Mouse (Mus musculus) forebrain, embryonic 15.5 days (tissue): ENCODE data around the gene Wdr82. TPM values are rescaled to one million over a fixed set of nuclear protein-coding genes. Genes with fewer than 3 reads are reported as not detected.

Experiments used
- ATAC-seq: fragments of 200-750 bp; cut with Nextera tagmentation; replicated peaks from 2 replicates; pipeline ENCODE4 v1.8.0; 2017; ENCODE audit warnings: mild to moderate bottlenecking, moderate TSS enrichment, moderate library complexity
- H3K27ac ChIP-seq: fragments of 300-500 bp; sonication (generic); replicated peaks from 2 replicates; pipeline ENCODE4 v1.5.1; 2015; ENCODE audit warnings: mild to moderate bottlenecking, inconsistent platforms
- H3K27me3 ChIP-seq: fragments of 300-500 bp; sonication (generic); 2 replicates; pipeline ENCODE4 v1.6.1; 2015; ENCODE audit warnings: inconsistent platforms
- H3K36me3 ChIP-seq: fragments of 300-500 bp; sonication (generic); 2 replicates; pipeline ENCODE4 v1.6.1; 2015; ENCODE audit warnings: mild to moderate bottlenecking, inconsistent platforms
- H3K4me1 ChIP-seq: fragments of 300-500 bp; sonication (generic); 2 replicates; pipeline ENCODE4 v1.6.1; 2015; ENCODE audit warnings: inconsistent platforms
- H3K4me2 ChIP-seq: fragments of 300-500 bp; sonication (generic); replicated peaks from 2 replicates; pipeline ENCODE4 v1.6.1; 2015; ENCODE audit warnings: mild to moderate bottlenecking, inconsistent platforms
- H3K4me3 ChIP-seq: fragments of 300-500 bp; sonication (generic); 2 replicates; pipeline ENCODE4 v1.5.1; 2015; ENCODE audit warnings: mild to moderate bottlenecking, inconsistent platforms
- H3K9ac ChIP-seq: fragments of 300-500 bp; sonication (generic); replicated peaks from 2 replicates; pipeline ENCODE4 v1.6.1; 2015; ENCODE audit warnings: mild to moderate bottlenecking, inconsistent platforms
- H3K9me3 ChIP-seq: fragments of 300-500 bp; sonication (generic); 2 replicates; pipeline ENCODE4 v1.6.1; 2016; ENCODE audit warnings: inconsistent platforms
- WGBS: fragments of 180-500 bp; shearing (Covaris S2); methylation state at CpG from one replicate; pipeline ENCODE4 v1.1.7; 2015; ENCODE audit warnings: mixed read lengths; 5-methylcytosine and 5-hydroxymethylcytosine counted together
- polyA plus RNA-seq: library from polyadenylated mRNA; unstranded; fragments of >200 nt; fragmentation: Nextera tagmentation; extraction: Ambion mirVana; gene quantifications from 2 replicates; pipeline ENCODE4 v1.2.1, GENCODE M21; 2015

Gene Wdr82
- polyA plus RNA-seq, 1 experiment from 2014 or later: 41.5 TPM

DNA sequence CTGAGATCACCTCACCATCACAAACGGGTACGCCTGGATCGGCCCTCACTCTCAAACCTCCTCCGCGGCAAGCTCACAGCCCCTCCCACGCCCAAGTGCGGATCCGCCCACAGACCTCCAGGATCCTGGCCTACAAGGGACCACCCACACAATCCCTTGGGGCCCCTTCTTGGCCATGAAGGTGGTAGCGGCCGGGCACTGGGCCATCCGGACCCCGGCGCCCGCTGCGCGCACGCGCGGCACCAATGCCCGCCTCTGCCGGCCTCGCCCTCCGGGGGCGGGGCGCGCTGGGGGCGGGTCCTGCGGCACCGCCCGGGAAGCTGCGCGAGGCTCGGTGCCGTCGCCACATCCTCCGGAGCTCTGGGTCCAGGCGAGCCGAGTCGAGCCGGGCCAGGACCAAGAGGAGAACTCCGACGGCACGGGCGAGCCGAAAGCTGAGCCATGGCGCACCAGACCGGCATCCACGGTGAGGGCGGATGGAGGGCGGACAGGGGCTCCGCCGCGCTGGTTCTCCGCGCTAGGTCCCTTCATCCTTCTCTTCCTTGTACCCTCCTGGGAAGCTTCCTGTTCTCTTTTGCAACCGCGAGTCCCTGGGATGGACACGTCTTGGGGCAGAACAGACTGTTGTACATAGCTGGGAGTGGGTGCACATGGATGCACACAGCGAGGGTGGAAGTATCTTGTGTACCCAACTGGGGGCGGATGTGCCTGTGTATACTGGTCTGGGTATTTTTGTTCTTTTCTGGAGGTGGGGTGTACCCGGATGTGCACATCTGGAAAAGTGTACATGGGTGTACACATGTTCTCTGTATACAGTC lies 32.3 kb downstream of the Wdr82 start, which contains the start of gene Twf2:
Twf2 (plus strand) TSS at position 290 of the 818 bp plus-strand sequence.
- Histone ChIP-seq H3K4me3 (peak within 1 kb of the TSS; percentile 65), H3K27me3 (peaks cover 7% of the 10 kb centered on the region; the same call in 1 of the 2 replicates), H3K4me2 (peak within 1 kb of the TSS; percentile 62), H3K4me1 (peaks cover 40% of the 10 kb centered on the region), H3K9me3 (no peaks in the 10 kb centered on the region), H3K36me3 (no peaks in the 10 kb centered on the region), H3K9ac (peak within 1 kb of the TSS; percentile 80), H3K27ac (peak within 1 kb of the TSS; percentile 74)
- peak; percentile 88 for ATAC-seq
- 1% methylated on average over 61 of the region's 61 CpGs for WGBS

DNA sequence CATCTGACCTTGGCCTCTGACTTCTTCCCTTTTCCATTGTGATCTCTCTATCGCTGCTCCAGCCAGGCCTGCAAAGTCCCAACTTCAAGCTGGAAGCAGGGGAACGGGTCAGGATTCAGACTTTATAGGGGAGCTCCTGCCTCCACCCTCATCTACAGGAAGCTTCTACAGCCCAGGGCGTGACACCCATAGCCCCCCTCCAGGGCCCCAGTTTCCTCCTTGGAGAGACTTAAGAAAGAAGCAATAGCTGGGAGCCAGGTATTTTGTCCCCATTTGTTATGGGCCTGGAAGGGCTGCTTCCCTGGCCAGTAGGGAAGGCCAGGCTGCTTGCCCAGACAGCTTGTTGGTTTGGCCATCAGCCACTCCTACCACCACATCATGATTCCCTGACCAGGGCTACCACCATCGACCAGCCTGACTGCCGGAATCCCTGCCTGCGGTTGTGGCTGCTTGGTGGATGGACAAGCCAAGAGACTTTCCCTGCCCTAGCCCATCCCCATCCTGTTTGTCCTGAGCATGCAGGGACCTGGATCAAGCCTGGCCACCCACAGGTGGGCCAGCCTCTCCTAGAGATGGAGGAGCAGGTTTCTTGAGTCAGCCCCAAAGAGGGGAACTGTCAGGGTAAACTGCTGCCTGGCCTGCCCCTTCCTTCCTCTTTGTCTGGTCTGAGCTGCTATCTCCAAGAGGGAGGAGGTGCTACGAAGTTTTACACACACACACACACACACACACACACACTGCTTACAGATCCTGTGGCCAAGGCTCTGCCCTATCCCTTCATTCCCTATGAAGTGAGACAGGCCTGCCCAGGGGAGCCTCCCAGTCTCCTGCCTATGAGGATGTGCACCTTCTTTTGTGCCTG lies 33.5 kb downstream of the Wdr82 start:
- Histone ChIP-seq H3K27me3 (peaks cover 7% of the 10 kb centered on the region; the same call in 1 of the 2 replicates), H3K9me3 (no peaks in the 10 kb centered on the region), H3K4me3 (peak overlapping the region; percentile 65), H3K4me2 (peak overlapping the region; percentile 62), H3K36me3 (0 out of 2 replicates have a peak, but pooled peaks cover 2% of the 10 kb centered on the region), H3K9ac (peak overlapping the region; percentile 80; the same call in 1 of the 2 replicates), H3K27ac (no peak overlapping the region), H3K4me1 (peaks cover 33% of the 10 kb centered on the region)
- WGBS: 79% methylated on average over 7 of the region's 7 CpGs
- ATAC-seq: no peak

DNA sequence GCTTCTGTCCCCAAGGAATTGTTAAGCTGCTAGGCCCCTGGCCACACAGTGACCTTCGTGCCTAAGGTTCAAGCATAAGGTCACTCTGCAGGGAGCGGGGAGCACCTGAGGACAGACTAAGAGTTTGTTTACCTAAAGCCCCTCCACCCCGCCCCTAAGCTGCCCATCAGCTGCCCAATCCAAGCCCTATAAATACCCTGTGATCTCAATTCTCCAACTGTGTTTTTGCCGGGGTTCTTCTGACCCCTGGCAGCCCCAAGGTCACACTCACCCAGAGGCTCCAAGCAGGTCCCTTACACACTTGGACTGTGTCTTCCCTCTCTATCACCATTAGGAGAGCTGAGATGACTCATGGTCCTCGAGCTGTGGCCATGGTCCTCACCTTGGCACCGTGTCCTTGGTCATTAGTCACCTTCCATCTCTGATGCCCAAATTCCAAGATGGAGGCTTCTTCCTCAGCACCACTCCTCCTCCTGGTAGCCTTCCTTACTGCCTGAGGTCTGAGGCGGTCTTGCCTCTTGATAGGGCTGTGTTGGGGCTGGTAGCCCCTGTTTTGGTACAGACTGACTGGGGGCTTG lies 35.1 kb downstream of the Wdr82 start:
- 80% methylated on average over 7 of the region's 7 CpGs for WGBS

DNA sequence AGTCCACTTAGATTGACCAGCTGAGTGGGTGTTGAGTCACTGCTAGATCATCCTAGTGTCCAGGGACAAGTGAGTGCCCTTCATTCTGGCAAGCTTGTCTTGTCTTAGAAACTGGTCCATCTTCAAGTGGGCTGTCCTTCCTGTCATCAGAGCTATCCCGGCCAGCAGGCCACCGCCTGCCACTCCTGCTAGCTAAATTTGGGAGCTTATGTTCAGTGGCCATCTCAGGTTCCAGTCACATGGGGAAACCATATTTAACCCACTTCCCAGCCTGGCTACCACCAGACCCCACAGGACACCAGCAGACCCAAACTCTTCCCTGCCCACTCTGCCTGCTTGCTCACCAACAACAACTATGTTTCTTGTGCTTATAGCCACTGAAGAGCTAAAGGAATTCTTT lies 35.8 kb downstream of the Wdr82 start:
- Histone ChIP-seq H3K36me3 (peaks cover 5% of the 10 kb centered on the region; the same call in 1 of the 2 replicates), H3K27ac (no peak overlapping the region), H3K9ac (no peak overlapping the region), H3K4me2 (no peak overlapping the region), H3K4me1 (peaks cover 34% of the 10 kb centered on the region), H3K9me3 (no peaks in the 10 kb centered on the region), H3K4me3 (no peak overlapping the region), H3K27me3 (no peaks in the 10 kb centered on the region)
- ATAC-seq: no peak
- 85% methylated on average over 2 of the region's 2 CpGs for WGBS

More for the DNA sequence above, 35.1 kb downstream of the Wdr82 start:
- no peak overlapping the region for H3K4me2 ChIP-seq
- ATAC-seq: no peak
- no peaks in the 10 kb centered on the region for H3K27me3 ChIP-seq
- H3K36me3 ChIP-seq: peaks cover 5% of the 10 kb centered on the region; the same call in 1 of the 2 replicates
- peaks cover 29% of the 10 kb centered on the region for H3K4me1 ChIP-seq
- H3K9ac ChIP-seq: no peak overlapping the region
- H3K4me3 ChIP-seq: no peak overlapping the region
- no peak overlapping the region for H3K27ac ChIP-seq
- no peaks in the 10 kb centered on the region for H3K9me3 ChIP-seq

DNA sequence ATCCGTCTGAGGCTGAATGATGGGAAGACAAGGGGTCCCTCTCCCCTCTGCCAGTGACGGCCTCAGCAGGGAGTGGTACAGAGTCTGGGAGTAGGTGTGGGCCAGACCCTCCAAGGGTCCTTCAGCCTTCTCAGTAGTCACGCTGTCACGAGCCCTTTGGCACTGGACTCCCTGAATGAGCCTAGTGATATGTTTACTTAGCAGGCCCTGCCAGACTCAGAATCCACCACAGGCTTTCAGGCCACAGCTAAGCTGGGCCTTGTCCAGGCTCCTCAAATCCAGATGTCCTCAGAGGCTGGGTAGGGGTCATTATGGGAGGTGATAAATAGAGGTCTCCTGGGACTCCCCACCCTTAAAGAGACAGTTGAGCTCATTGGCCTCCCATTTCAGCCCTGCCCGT lies 37.5 kb downstream of the Wdr82 start:
- peaks cover 36% of the 10 kb centered on the region for H3K4me1 ChIP-seq
- H3K4me3 ChIP-seq: no peak overlapping the region
- 90% methylated on average over 5 of the region's 5 CpGs for WGBS

DNA sequence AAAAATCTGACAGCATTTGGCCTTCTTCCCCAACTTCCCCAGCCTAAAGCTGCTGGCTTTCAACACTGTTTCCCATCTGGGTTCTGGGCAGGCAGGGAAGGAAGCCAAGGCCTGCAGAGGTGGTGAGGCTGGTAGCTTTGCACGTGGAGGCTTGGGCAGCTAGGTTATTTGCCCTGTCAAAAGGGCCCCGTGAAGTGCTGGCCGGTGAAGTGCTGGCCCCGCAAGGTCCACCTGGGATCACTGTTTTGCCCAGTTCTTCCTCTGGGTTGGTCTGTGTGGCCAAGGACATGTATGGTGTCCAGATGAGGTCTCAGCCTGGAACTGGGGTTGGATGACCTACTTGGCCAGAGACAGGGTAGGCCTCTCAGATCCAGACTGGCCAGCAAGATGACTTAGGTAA lies 39.2 kb downstream of the Wdr82 start:
- no peak overlapping the region for H3K4me3 ChIP-seq
- no peak for ATAC-seq
- H3K4me1 ChIP-seq: peaks cover 19% of the 10 kb centered on the region
- H3K4me2 ChIP-seq: no peak overlapping the region
- H3K27me3 ChIP-seq: no peaks in the 10 kb centered on the region
- H3K9me3 ChIP-seq: no peaks in the 10 kb centered on the region
- peaks cover 31% of the 10 kb centered on the region for H3K36me3 ChIP-seq
- no peak overlapping the region for H3K27ac ChIP-seq
- 87% methylated on average over 4 of the region's 4 CpGs for WGBS
- H3K9ac ChIP-seq: no peak overlapping the region

More for the DNA sequence above, 37.5 kb downstream of the Wdr82 start:
- Histone ChIP-seq H3K9me3 (no peaks in the 10 kb centered on the region), H3K4me2 (no peak overlapping the region), H3K27ac (no peak overlapping the region), H3K27me3 (no peaks in the 10 kb centered on the region), H3K36me3 (peaks cover 14% of the 10 kb centered on the region), H3K9ac (no peak overlapping the region)
- no peak for ATAC-seq

DNA sequence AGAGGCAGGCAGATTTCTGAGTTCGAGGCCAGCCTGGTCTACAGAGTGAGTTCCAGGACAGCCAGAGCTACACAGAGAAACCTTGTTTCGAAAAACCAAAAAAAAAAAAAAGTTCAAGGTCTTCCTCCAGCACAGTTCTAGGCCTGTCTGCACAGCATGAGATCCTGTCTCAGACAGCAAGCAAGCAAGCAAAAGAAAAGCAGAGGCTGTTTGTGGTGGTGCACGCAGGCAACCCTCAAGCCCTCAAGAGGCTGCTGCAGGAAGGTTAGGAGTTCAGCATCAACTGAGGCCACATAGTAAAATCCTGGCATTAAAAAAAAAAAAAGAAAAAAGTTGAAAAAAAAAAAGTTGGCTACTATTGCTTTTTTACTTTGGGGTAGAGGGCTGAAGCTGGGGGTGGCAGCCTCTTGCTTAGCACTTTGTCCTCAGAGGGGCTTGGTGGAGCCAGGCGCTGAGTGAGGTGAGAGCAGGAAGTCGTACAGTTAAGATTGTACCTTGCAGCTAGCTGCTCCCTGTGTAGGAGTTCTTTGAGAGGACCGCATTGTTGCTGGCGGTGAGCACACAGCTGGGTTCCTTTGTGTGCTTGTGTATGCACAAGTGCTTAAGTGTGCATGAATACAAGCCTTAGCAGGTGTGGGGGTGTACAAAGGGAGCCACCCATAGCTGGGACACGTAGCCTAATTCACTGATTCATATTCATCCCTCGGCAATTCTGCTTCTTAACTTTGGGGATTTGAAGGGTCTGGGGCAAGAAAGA lies 40.3 kb downstream of the Wdr82 start:
- peak overlapping the region; percentile 38; the same call in 1 of the 2 replicates for H3K27ac ChIP-seq
- ATAC-seq: peak; percentile 7; the same call in 1 of the 2 replicates
- H3K9me3 ChIP-seq: no peaks in the 10 kb centered on the region
- 25% methylated on average over 9 of the region's 9 CpGs for WGBS
- peak overlapping the region; percentile 39 for H3K9ac ChIP-seq
- peaks cover 35% of the 10 kb centered on the region for H3K36me3 ChIP-seq
- 0 out of 2 replicates have a peak overlapping the region, but pooled peaks have one; percentile 24 for H3K4me3 ChIP-seq
- H3K4me2 ChIP-seq: peak overlapping the region; percentile 54
- H3K4me1 ChIP-seq: peaks cover 17% of the 10 kb centered on the region
- H3K27me3 ChIP-seq: no peaks in the 10 kb centered on the region

DNA sequence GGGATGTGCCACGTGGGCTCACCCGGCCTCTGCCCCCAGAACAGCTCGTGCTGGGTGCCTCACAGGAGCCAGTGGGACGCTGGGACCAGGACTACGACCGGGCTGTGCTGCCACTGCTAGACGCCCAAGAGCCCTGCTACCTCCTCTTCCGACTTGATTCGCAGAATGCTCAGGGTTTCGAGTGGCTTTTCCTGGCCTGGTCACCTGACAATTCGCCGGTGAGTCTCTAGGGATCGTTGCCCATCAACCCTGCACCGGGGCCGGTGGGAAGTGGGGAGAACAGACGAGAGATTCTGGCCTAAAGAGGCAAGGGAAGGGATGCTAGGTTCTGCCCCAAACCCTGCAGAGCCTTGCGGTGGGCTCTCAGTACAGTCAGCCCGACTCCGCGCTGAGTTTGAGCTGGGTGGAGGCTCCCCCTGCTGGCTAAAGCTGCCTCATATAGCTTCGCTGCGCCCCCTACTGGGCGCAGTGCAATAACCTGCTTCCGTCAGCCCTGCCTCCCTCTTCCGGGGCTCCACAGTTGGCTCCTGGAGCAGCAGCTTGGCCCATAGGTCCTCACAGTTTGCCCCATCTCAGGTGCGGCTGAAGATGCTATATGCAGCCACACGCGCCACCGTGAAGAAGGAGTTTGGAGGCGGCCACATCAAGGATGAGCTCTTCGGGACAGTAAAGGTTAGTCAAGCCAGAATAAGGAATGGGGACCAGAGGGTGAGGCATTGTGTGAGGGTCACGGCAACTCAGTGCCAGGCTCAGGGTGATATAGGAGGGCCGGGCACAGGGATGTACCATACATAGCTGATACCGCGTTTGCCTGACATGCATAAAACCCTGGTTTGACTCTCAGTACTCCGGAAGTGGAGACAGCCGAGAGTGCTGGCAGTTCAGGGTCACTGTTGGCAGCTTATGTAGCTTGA lies 41.2 kb downstream of the Wdr82 start:
- H3K4me1 ChIP-seq: peaks cover 13% of the 10 kb centered on the region
- peak overlapping the region; percentile 39 for H3K9ac ChIP-seq
- H3K4me3 ChIP-seq: peak overlapping the region; percentile 24; the same call in 1 of the 2 replicates
- H3K27me3 ChIP-seq: no peaks in the 10 kb centered on the region
- H3K27ac ChIP-seq: peak overlapping the region; percentile 38; the same call in 1 of the 2 replicates
- peaks cover 35% of the 10 kb centered on the region for H3K36me3 ChIP-seq
- 17% methylated on average over 37 of the region's 37 CpGs for WGBS
- no peaks in the 10 kb centered on the region for H3K9me3 ChIP-seq
- H3K4me2 ChIP-seq: peak overlapping the region; percentile 54
- peak; percentile 87 for ATAC-seq

DNA sequence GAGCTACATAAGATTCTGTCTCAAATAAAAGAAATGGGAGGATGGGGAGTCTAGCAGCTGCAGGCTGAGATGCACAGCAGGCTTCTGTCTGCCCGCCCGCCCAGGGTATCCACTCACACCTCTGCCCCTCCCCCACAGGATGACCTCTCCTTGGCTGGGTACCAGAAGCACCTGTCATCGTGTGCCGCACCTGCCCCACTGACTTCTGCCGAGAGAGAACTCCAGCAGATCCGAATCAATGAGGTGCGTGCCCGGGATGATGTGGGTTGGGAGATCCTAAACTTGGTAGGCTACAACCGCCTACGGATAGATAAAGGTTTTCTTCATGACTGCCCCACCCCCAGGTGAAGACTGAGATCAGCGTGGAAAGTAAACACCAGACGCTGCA lies 41.9 kb downstream of the Wdr82 start:
- WGBS: 83% methylated on average over 12 of the region's 12 CpGs
- ATAC-seq: no peak

DNA sequence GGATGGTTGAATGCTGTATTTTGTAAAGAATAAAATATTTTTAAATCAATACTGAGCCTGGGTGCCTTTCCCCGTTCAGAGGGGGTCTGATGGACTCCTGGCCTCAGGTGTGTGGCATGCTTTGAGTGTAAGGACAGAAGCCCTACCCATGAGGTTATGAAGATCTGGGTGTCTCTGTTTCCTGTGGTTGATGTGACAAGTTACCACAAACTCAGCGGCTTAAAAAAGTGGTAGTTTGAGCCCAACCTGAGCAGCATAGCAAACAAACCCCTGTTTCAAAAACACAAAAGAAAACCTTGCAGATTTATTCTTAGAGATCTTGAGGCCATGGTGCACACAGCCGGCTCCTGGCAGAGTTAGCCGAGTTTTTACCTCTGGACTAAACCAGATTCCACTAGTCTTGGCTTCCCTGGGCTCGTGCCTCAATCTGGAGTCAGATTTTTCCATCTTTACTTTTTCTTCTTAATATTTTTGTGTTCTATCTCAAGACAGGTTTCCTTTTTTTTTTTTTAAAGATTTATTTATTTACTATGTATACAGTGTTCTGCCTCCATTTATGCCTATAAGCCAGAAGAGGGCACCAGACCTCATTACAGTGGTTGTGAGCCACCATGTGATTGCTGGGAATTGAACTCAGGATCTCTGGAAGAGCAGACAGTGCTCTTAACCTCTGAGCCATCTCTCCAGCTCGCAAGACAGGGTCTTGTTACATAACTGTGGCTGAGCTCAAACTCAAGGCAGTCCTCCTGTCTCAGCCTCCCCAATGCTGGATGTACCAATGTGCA lies 44.8 kb downstream of the Wdr82 start:
- Histone ChIP-seq H3K36me3 (peaks cover 31% of the 10 kb centered on the region), H3K9me3 (no peaks in the 10 kb centered on the region), H3K4me3 (no peak overlapping the region), H3K4me1 (peaks cover 11% of the 10 kb centered on the region), H3K27me3 (no peaks in the 10 kb centered on the region), H3K27ac (no peak overlapping the region), H3K9ac (no peak overlapping the region), H3K4me2 (no peak overlapping the region)
- 82% methylated on average over 6 of the region's 6 CpGs for WGBS
- no peak for ATAC-seq

More for the DNA sequence above, 41.9 kb downstream of the Wdr82 start:
- H3K9ac ChIP-seq: no peak overlapping the region
- no peaks in the 10 kb centered on the region for H3K9me3 ChIP-seq
- no peak overlapping the region for H3K27ac ChIP-seq
- H3K36me3 ChIP-seq: peaks cover 35% of the 10 kb centered on the region
- peaks cover 11% of the 10 kb centered on the region for H3K4me1 ChIP-seq
- H3K27me3 ChIP-seq: no peaks in the 10 kb centered on the region
- no peak overlapping the region for H3K4me3 ChIP-seq
- no peak overlapping the region for H3K4me2 ChIP-seq
